Mouse (Mus musculus) liver, postnatal 0 days (tissue): ENCODE data around the gene Wasf2. TPM values are rescaled to one million over a fixed set of nuclear protein-coding genes. Genes with fewer than 3 reads are reported as not detected.
A peak's percentile ranks its signal among the peaks of the same experiment; 100 is the strongest.

Experiments
- ATAC-seq: fragments of 200-750 bp; cut with Nextera tagmentation; 2 replicates; pipeline ENCODE4 v1.8.0; 2017; ENCODE audit warnings: mild to moderate bottlenecking, moderate library complexity
- DNase-seq: peaks from one replicate; pipeline ENCODE4 v3.0.0-alpha.2; 2016
- H3K27ac ChIP-seq: fragments of 300-500 bp; sonication (generic); 2 replicates; pipeline ENCODE4 v1.5.1; 2014; ENCODE audit warnings: antibody characterized with exemption, moderate library complexity, mild to moderate bottlenecking, low read depth
- H3K27me3 ChIP-seq: fragments of 300-500 bp; sonication (generic); 2 replicates; pipeline ENCODE4 v1.6.1; 2014; ENCODE audit warnings: low read length, control low read depth, mixed read lengths; ENCODE audit not compliant: insufficient read depth
- H3K36me3 ChIP-seq: fragments of 300-500 bp; sonication (generic); replicated peaks from 2 replicates; pipeline ENCODE4 v1.6.1; 2014; ENCODE audit warnings: mild to moderate bottlenecking, control low read depth, low read length, moderate library complexity, mixed read lengths; ENCODE audit not compliant: insufficient read depth
- H3K4me1 ChIP-seq: fragments of 300-500 bp; sonication (generic); 2 replicates; pipeline ENCODE4 v1.6.1; 2014; ENCODE audit warnings: antibody characterized with exemption, mild to moderate bottlenecking, control low read depth; ENCODE audit not compliant: insufficient read depth
- H3K4me2 ChIP-seq: fragments of 300-500 bp; sonication (generic); 2 replicates; pipeline ENCODE4 v1.6.1; 2014; ENCODE audit warnings: low read depth, mild to moderate bottlenecking, low read length, moderate library complexity, mixed read lengths
- H3K4me3 ChIP-seq: fragments of 300-500 bp; sonication (generic); 2 replicates; pipeline ENCODE4 v1.5.1; 2014; ENCODE audit warnings: low read depth, low read length
- H3K9ac ChIP-seq: fragments of 300-500 bp; sonication (generic); replicated peaks from 2 replicates; pipeline ENCODE4 v1.6.1; 2014; ENCODE audit warnings: mild to moderate bottlenecking, moderate library complexity
- H3K9me3 ChIP-seq: fragments of 300-500 bp; sonication (generic); 2 replicates; pipeline ENCODE4 v1.6.1; 2016; ENCODE audit warnings: mild to moderate bottlenecking, control low read depth, low read length, mixed read lengths
- CTCF ChIP-seq: sonication (generic); IDR thresholded peaks from 2 replicates; pipeline ENCODE4 v1.5.1; 2016; ENCODE audit warnings: antibody characterized with exemption, low read depth
- EP300 ChIP-seq: IDR thresholded peaks from 2 replicates; pipeline ENCODE4 v1.6.1; 2016; ENCODE audit warnings: antibody characterized with exemption, low read depth, mild to moderate bottlenecking
- WGBS: fragments of 180-500 bp; shearing (Covaris S2); extraction: QIAGEN DNeasy Blood & Tissue Kit; methylation state at CpG from one replicate; pipeline ENCODE4 v1.1.7; 2014; ENCODE audit not compliant: insufficient replicate concordance; 5-methylcytosine and 5-hydroxymethylcytosine counted together
- polyA plus RNA-seq: library from polyadenylated mRNA; unstranded; fragments of >200 nt; fragmentation: Nextera tagmentation; extraction: Ambion mirVana; gene quantifications from 2 replicates; pipeline ENCODE4 v1.2.1, GENCODE M21; 2015

Gene Wasf2
- polyA plus RNA-seq, 1 experiment from 2014 or later = 43.1 TPM

DNA sequence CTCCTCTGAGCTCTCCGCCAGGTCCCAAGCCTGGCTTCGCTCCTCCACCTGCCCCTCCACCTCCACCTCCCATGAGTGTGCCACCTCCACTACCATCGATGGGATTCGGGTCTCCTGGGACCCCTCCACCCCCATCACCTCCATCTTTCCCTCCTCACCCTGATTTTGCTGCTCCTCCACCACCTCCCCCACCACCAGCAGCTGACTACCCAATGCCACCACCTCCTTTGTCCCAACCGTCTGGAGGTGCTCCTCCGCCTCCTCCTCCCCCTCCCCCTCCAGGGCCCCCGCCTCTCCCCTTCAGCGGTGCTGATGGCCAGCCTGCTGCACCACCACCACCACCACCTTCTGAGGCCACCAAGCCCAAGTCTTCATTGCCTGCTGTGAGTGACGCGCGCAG lies 64.2 kb downstream of the Wasf2 start:
- 85% methylated on average over 10 of the region's 11 CpGs for WGBS
- TF ChIP-seq EP300 (no peak), CTCF (no peak)
- Histone ChIP-seq H3K27me3 (no peaks in the 10 kb centered on the region), H3K4me3 (no peak overlapping the region), H3K9me3 (no peaks in the 10 kb centered on the region), H3K9ac (no peak overlapping the region), H3K36me3 (peaks cover 70% of the 10 kb centered on the region), H3K27ac (no peak overlapping the region), H3K4me2 (no peak overlapping the region), H3K4me1 (peaks cover 17% of the 10 kb centered on the region)
- ATAC-seq (no peak), DNase-seq (no peak)

DNA sequence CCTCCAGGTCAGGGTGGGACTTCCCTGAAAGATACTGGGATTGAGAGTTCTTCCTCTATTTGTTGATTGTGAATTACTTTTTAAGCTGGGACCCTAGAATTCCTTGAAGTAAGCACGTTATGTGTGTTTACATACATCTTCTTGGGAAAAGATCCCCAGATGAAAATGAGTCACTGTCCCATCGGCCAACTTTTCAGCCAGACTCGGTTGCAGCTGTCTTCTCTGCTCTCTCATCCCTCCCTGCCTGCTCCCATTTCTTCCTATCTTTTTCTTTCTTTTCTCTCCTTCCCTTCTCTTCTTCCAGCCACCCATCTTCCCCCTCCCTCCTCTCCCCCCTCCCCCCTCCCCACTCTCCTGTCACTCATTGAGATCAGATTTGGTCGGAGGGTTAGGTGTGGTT lies 64.7 kb downstream of the Wasf2 start:
- no peak overlapping the region for H3K27ac ChIP-seq
- no peak overlapping the region for H3K4me3 ChIP-seq
- no peak overlapping the region for H3K9ac ChIP-seq
- H3K4me2 ChIP-seq = no peak overlapping the region
- ATAC-seq (no peak), DNase-seq (no peak)
- H3K4me1 ChIP-seq = peaks cover 22% of the 10 kb centered on the region
- no peak for TF ChIP-seq CTCF
- TF ChIP-seq EP300 = no peak
- H3K9me3 ChIP-seq = no peaks in the 10 kb centered on the region
- H3K27me3 ChIP-seq = no peaks in the 10 kb centered on the region
- H3K36me3 ChIP-seq = peaks cover 64% of the 10 kb centered on the region
- 65% methylated on average over 4 of the region's 4 CpGs for WGBS

DNA sequence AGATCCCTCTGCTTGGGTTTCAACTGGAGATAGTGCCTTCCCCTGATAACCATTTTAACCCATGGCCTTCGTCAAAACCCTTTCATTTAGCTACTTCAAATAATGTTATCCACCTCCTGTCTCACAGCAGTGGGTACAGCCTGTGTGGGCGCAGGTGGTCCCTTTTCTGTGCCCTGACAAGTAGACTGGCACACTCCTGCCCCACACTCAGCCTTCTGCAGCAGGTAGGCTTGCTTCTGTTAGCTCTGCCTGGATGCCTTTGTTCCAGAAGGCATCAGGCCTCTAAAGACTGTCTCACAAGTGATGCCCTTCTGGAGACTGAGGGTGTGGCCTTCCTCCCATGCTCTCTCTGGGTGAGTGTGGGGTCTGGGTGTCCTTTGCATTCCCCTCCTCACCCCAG lies 65.8 kb downstream of the Wasf2 start:
- H3K27me3 ChIP-seq = no peaks in the 10 kb centered on the region
- H3K9ac ChIP-seq = no peak overlapping the region
- ATAC-seq = no peak
- H3K4me3 ChIP-seq = no peak overlapping the region
- no peak for DNase-seq
- 0 out of 2 replicates have a peak overlapping the region, but pooled peaks have one; percentile 3 for H3K27ac ChIP-seq
- TF ChIP-seq EP300 = no peak
- TF ChIP-seq CTCF = no peak
- peaks cover 25% of the 10 kb centered on the region for H3K4me1 ChIP-seq
- H3K4me2 ChIP-seq = no peak overlapping the region
- peaks cover 53% of the 10 kb centered on the region for H3K36me3 ChIP-seq
- 74% methylated on average over 2 of the region's 2 CpGs for WGBS
- no peaks in the 10 kb centered on the region for H3K9me3 ChIP-seq

DNA sequence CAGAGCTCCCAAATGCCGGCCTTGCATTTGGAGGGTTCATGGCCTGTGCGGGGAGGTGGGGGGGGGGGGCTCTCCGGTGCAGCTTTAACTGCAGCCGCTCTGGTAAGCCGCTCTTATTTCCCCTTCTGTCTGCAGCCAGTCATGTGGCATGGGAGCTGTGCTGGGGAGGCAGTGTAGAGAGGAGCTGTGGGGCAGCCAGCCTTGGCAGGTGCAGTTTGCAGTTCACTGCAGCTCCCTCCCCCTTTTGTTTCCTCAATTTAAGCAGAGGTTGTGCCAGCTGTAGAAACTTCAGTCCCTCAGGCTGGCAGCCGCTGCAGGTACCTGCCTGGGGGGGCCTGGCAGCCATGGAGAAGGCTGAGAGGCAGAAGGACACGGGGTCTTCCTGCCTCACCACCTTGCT lies 66.5 kb downstream of the Wasf2 start:
- peak; percentile 41 for DNase-seq
- peak overlapping the region; percentile 60; the same call in 1 of the 2 replicates for H3K27ac ChIP-seq
- H3K4me1 ChIP-seq = peaks cover 27% of the 10 kb centered on the region
- ATAC-seq = no peak
- no peaks in the 10 kb centered on the region for H3K9me3 ChIP-seq
- H3K4me3 ChIP-seq = no peak overlapping the region
- no peak overlapping the region for H3K4me2 ChIP-seq
- H3K9ac ChIP-seq = no peak overlapping the region
- WGBS = 62% methylated on average over 7 of the region's 7 CpGs
- TF ChIP-seq EP300 (no peak), CTCF (no peak)
- peaks cover 46% of the 10 kb centered on the region for H3K36me3 ChIP-seq
- H3K27me3 ChIP-seq = no peaks in the 10 kb centered on the region

DNA sequence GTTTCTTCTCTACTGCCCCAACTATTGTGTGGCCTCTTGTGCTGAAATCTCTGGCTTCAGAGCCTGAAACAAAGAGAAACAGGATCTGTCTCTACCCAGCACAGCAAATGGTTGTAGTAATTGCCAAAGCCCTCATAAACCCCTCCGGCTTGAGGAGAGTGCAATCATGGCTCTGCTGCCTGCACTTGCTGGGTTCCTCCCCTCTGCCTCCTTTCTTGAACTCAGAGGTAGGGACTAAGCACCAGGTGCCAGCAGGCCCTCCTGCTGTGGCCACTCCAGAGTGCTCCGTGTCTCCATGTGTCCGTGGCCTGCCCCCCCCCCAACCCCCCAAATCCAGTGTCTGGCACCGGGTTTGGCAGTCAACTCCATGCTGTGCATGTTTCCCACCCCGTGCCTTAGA lies 67.0 kb downstream of the Wasf2 start:
- H3K9me3 ChIP-seq = no peaks in the 10 kb centered on the region
- ATAC-seq (no peak), DNase-seq (no peak)
- H3K27ac ChIP-seq = peak overlapping the region; percentile 60
- H3K4me2 ChIP-seq = no peak overlapping the region
- WGBS = 63% methylated on average over 5 of the region's 5 CpGs
- TF ChIP-seq CTCF = no peak
- no peak for TF ChIP-seq EP300
- H3K36me3 ChIP-seq = peaks cover 42% of the 10 kb centered on the region
- H3K4me3 ChIP-seq = no peak overlapping the region
- H3K27me3 ChIP-seq = no peaks in the 10 kb centered on the region
- H3K9ac ChIP-seq = 0 out of 2 replicates have a peak overlapping the region, but pooled peaks have one; percentile 0
- peaks cover 27% of the 10 kb centered on the region for H3K4me1 ChIP-seq

DNA sequence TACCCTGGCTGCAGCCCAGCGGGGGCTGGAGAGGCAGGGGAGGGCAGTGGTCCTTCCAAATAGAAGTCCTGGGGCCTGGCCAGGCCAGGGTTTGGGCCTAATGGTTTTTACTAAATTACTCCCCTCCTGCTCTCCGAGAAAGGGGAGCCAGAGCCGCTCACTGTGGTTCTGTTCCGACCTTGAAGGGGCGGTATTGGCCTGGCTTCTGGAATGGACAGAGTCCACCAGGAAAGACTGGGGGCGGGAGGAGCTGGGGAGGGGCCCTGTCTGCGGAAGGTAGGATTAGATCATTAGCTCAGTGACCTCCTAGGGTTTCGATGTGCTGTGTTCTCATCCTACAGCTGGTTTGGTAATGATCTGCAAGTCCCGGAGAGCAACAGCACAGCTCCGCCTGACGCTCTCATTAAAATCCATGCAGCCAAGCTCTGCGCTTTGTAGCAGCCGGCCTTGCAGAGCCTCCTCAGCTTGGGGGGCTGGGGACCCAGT lies 67.5 kb downstream of the Wasf2 start:
- ATAC-seq (peak; percentile 76), DNase-seq (peak; percentile 53)
- no peak overlapping the region for H3K4me3 ChIP-seq
- TF ChIP-seq CTCF = no peak
- TF ChIP-seq EP300 = no peak
- no peaks in the 10 kb centered on the region for H3K27me3 ChIP-seq
- 0 out of 2 replicates have a peak overlapping the region, but pooled peaks have one; percentile 0 for H3K9ac ChIP-seq
- H3K4me1 ChIP-seq = peaks cover 27% of the 10 kb centered on the region
- no peaks in the 10 kb centered on the region for H3K9me3 ChIP-seq
- H3K27ac ChIP-seq = peak overlapping the region; percentile 60
- WGBS = 65% methylated on average over 13 of the region's 13 CpGs
- peaks cover 37% of the 10 kb centered on the region for H3K36me3 ChIP-seq
- no peak overlapping the region for H3K4me2 ChIP-seq
